ENCODE assay signal across 8 mouse cellular contexts in the genomic region with DNA sequence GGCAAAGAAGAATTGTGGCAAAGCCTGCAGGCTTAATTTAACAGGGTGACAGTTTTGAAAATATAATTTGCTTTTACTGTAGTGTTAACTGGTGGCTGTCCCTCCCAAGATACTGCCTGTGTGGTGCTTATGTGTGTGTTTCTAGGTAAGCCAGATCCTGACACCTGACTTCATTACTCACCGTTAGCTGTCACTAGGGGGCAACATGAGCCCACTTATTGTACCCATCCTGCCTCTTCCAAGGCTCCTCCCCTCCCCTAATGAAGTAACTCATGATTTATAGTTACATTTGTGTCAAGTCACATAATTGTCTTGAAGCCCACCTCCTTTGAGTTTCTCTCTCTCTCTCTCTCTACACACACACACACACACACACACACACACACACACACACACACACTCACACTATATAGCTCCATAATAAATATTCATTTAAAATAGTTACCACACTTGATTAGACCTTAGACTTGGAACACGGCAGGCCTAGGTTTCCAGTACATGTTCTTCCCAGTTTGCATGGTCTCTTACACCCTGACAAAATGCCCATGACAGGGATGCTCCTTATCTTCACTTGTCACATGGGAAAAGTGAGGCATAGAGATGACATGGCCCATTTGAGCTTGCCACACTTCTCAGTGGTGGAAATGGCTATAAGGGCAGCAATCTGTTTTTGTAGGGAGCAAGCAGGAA.
DNase-seq lines count a peak whose midpoint lies in the region; ATAC-seq lines count a peak whose summit lies in the region.

No protein-coding gene starts in this region.

- ATAC-seq in megakaryocyte progenitor cell, adult 5-6 weeks (replicated peaks; ENCODE audit: poor library complexity), result peak; percentile 73
- ATAC-seq in monocyte, adult 5-6 weeks (replicated peaks; ENCODE audit: insufficient number of reproducible peaks, low FRiP score, low TSS enrichment, poor library complexity, severe bottlenecking), result no peak

- peak; percentile 11 for DNase-seq in heart, postnatal 4 days
- DNase-seq in heart, postnatal 36 days, result no peak
- peak; percentile 22 for DNase-seq in Muller cell, postnatal 12 days (ENCODE audit: inconsistent ontology term)
- DNase-seq in forelimb bud, embryonic 11.5 days (ENCODE audit: low read depth, low spot score), result peak; percentile 37
- no peak for DNase-seq in thymus, postnatal 10 days (ENCODE audit: low spot score in 2 of 2)
- no peak for DNase-seq in heart, adult 9 months (ENCODE audit: low spot score in 2 of 2)

- intact Hi-C loops in heart, postnatal 36 days (cut with DNase I), result no loop called here

Comparison
In these comparisons a context has a peak if more than half of its experiments do, and no peak if none do; other contexts are left out.
1. DNase-seq: peak in heart, postnatal 4 days (single experiment), Muller cell, postnatal 12 days (single experiment) and forelimb bud, embryonic 11.5 days (single experiment); none in heart, postnatal 36 days (0 of 2), thymus, postnatal 10 days (0 of 2) and heart, adult 9 months (0 of 2).